Mouse (Mus musculus): ENCODE results near the gene Alg3. TPM values are rescaled to one million over a fixed set of nuclear protein-coding genes. Genes with fewer than 3 reads are reported as not detected.
A peak's percentile ranks its signal among the peaks of the same experiment; 100 is the strongest.

Alg3 gene
- polyA plus RNA-seq, 1 experiment from 2014 or later = 46.9 TPM

GRCm38 (mm10) chr16:20620399-20620735 is 8.8 kb upstream of the Alg3 start:
- Histone ChIP-seq H3K4me3 (ENCODE audit: low read depth, low read length) (peak overlapping the region; percentile 76), H3K27ac (ENCODE audit: low read depth, low read length) (peak overlapping the region; percentile 87; the same call in 1 of the 2 replicates), H3K9ac (ENCODE audit: low read length) (peak overlapping the region; percentile 91), H3K9me3 (ENCODE audit: control insufficient read depth, low read length) (no peaks in the 10 kb centered on the region), H3K4me2 (ENCODE audit: low read depth, low read length, severe bottlenecking) (peak overlapping the region; percentile 94), H3K36me3 (ENCODE audit: control insufficient read depth, insufficient read depth, low read length) (no peaks in the 10 kb centered on the region), H3K27me3 (ENCODE audit: control insufficient read depth, insufficient read depth, low read length) (peaks cover 6% of the 10 kb centered on the region; the same call in 1 of the 2 replicates), H3K4me1 (replicated peaks; ENCODE audit: control insufficient read depth, insufficient read depth, low read length) (peaks cover 7% of the 10 kb centered on the region)
- DNase-seq (ENCODE audit: low spot score) (no peak), ATAC-seq (replicated peaks; ENCODE audit: low FRiP score) (0 out of 2 replicates have a peak, but pooled peaks have one; percentile 0)
- under 1% methylated on average over 9 of the region's 9 CpGs for WGBS

- WGBS = 2% methylated on average over 63 of the region's 83 CpGs
- Histone ChIP-seq H3K27me3 (ENCODE audit: control insufficient read depth, insufficient read depth, low read length) (peaks cover 6% of the 10 kb centered on the region; the same call in 1 of the 2 replicates), H3K4me1 (replicated peaks; ENCODE audit: control insufficient read depth, insufficient read depth, low read length) (peaks cover 7% of the 10 kb centered on the region)
These were observed 8.2 kb upstream of the Alg3 start for GRCm38 (mm10) chr16:20619541-20620398.

GRCm38 (mm10) chr16:20610501-20611356 is 806 bp downstream of the Alg3 start:
- Histone ChIP-seq H3K4me2 (ENCODE audit: low read depth, low read length, severe bottlenecking) (peak overlapping the region; percentile 67), H3K4me3 (ENCODE audit: low read depth, low read length) (peak overlapping the region; percentile 76), H3K27me3 (ENCODE audit: control insufficient read depth, insufficient read depth, low read length) (no peaks in the 10 kb centered on the region), H3K9ac (ENCODE audit: low read length) (peak overlapping the region; percentile 97), H3K36me3 (ENCODE audit: control insufficient read depth, insufficient read depth, low read length) (peaks cover 6% of the 10 kb centered on the region; the same call in 1 of the 2 replicates), H3K9me3 (ENCODE audit: control insufficient read depth, low read length) (no peaks in the 10 kb centered on the region), H3K4me1 (replicated peaks; ENCODE audit: control insufficient read depth, insufficient read depth, low read length) (peaks cover 4% of the 10 kb centered on the region; the same call in 1 of the 2 replicates), H3K27ac (ENCODE audit: low read depth, low read length) (peak overlapping the region; percentile 78)
- under 1% methylated on average over 28 of the region's 28 CpGs for WGBS
- ATAC-seq (replicated peaks; ENCODE audit: low FRiP score) (peak; percentile 50), DNase-seq (ENCODE audit: low spot score) (peak; percentile 89)

More at GRCm38 (mm10) chr16:20619541-20620398, 8.2 kb upstream of the Alg3 start:
- H3K36me3 ChIP-seq (ENCODE audit: control insufficient read depth, insufficient read depth, low read length) = no peaks in the 10 kb centered on the region
- H3K4me3 ChIP-seq (ENCODE audit: low read depth, low read length) = peak overlapping the region; percentile 76
- peak overlapping the region; percentile 91 for H3K9ac ChIP-seq (ENCODE audit: low read length)
- no peak overlapping the region for H3K27ac ChIP-seq (ENCODE audit: low read depth, low read length)
- no peaks in the 10 kb centered on the region for H3K9me3 ChIP-seq (ENCODE audit: control insufficient read depth, low read length)
- DNase-seq (ENCODE audit: low spot score) (peak; percentile 78), ATAC-seq (replicated peaks; ENCODE audit: low FRiP score) (peak; percentile 18)
- H3K4me2 ChIP-seq (ENCODE audit: low read depth, low read length, severe bottlenecking) = peak overlapping the region; percentile 94

- DNase-seq (ENCODE audit: low spot score) (no peak), ATAC-seq (replicated peaks; ENCODE audit: low FRiP score) (no peak)
- H3K9ac ChIP-seq (ENCODE audit: low read length) = no peak overlapping the region
- 81% methylated on average over 9 of the region's 9 CpGs for WGBS
- H3K4me1 ChIP-seq (replicated peaks; ENCODE audit: control insufficient read depth, insufficient read depth, low read length) = peaks cover 2% of the 10 kb centered on the region; the same call in 1 of the 2 replicates
- H3K4me3 ChIP-seq (ENCODE audit: low read depth, low read length) = no peak overlapping the region
- H3K9me3 ChIP-seq (ENCODE audit: control insufficient read depth, low read length) = no peaks in the 10 kb centered on the region
- no peak overlapping the region for H3K4me2 ChIP-seq (ENCODE audit: low read depth, low read length, severe bottlenecking)
- H3K27ac ChIP-seq (ENCODE audit: low read depth, low read length) = no peak overlapping the region
- H3K27me3 ChIP-seq (ENCODE audit: control insufficient read depth, insufficient read depth, low read length) = no peaks in the 10 kb centered on the region
- H3K36me3 ChIP-seq (ENCODE audit: control insufficient read depth, insufficient read depth, low read length) = peaks cover 11% of the 10 kb centered on the region; the same call in 1 of the 2 replicates
These were observed 6.8 kb downstream of the Alg3 start for GRCm38 (mm10) chr16:20604705-20605104.

GRCm38 (mm10) chr16:20600511-20600910 is 11.0 kb downstream of the Alg3 start:
- Histone ChIP-seq H3K27ac (ENCODE audit: low read depth, low read length) (no peak overlapping the region), H3K4me1 (replicated peaks; ENCODE audit: control insufficient read depth, insufficient read depth, low read length) (no peaks in the 10 kb centered on the region), H3K9me3 (ENCODE audit: control insufficient read depth, low read length) (no peaks in the 10 kb centered on the region), H3K27me3 (ENCODE audit: control insufficient read depth, insufficient read depth, low read length) (no peaks in the 10 kb centered on the region), H3K36me3 (ENCODE audit: control insufficient read depth, insufficient read depth, low read length) (peaks cover 2% of the 10 kb centered on the region; the same call in 1 of the 2 replicates), H3K4me3 (ENCODE audit: low read depth, low read length) (no peak overlapping the region), H3K4me2 (ENCODE audit: low read depth, low read length, severe bottlenecking) (no peak overlapping the region), H3K9ac (ENCODE audit: low read length) (no peak overlapping the region)
- ATAC-seq (replicated peaks; ENCODE audit: low FRiP score) (no peak), DNase-seq (ENCODE audit: low spot score) (no peak)
- WGBS = 81% methylated on average over 5 of the region's 5 CpGs

- Histone ChIP-seq H3K27me3 (ENCODE audit: control insufficient read depth, insufficient read depth, low read length) (peaks cover 8% of the 10 kb centered on the region), H3K4me1 (replicated peaks; ENCODE audit: control insufficient read depth, insufficient read depth, low read length) (no peaks in the 10 kb centered on the region), H3K4me3 (ENCODE audit: low read depth, low read length) (no peak overlapping the region), H3K9me3 (ENCODE audit: control insufficient read depth, low read length) (no peaks in the 10 kb centered on the region), H3K9ac (ENCODE audit: low read length) (no peak overlapping the region), H3K36me3 (ENCODE audit: control insufficient read depth, insufficient read depth, low read length) (no peaks in the 10 kb centered on the region), H3K4me2 (ENCODE audit: low read depth, low read length, severe bottlenecking) (no peak overlapping the region), H3K27ac (ENCODE audit: low read depth, low read length) (no peak overlapping the region)
- WGBS = 75% methylated on average over 7 of the region's 7 CpGs
- ATAC-seq (replicated peaks; ENCODE audit: low FRiP score) (no peak), DNase-seq (ENCODE audit: low spot score) (no peak)
These were observed 14.7 kb downstream of the Alg3 start for GRCm38 (mm10) chr16:20596687-20597441.

GRCm38 (mm10) chr16:20595737-20596136 is 15.8 kb downstream of the Alg3 start:
- no peak overlapping the region for H3K4me3 ChIP-seq (ENCODE audit: low read depth, low read length)
- H3K4me2 ChIP-seq (ENCODE audit: low read depth, low read length, severe bottlenecking) = no peak overlapping the region
- DNase-seq (ENCODE audit: low spot score) (no peak), ATAC-seq (replicated peaks; ENCODE audit: low FRiP score) (no peak)
- WGBS = 80% methylated on average over 4 of the region's 4 CpGs
- peaks cover 4% of the 10 kb centered on the region; the same call in 1 of the 2 replicates for H3K4me1 ChIP-seq (replicated peaks; ENCODE audit: control insufficient read depth, insufficient read depth, low read length)
- H3K36me3 ChIP-seq (ENCODE audit: control insufficient read depth, insufficient read depth, low read length) = no peaks in the 10 kb centered on the region
- H3K27ac ChIP-seq (ENCODE audit: low read depth, low read length) = no peak overlapping the region
- H3K9me3 ChIP-seq (ENCODE audit: control insufficient read depth, low read length) = no peaks in the 10 kb centered on the region
- no peak overlapping the region for H3K9ac ChIP-seq (ENCODE audit: low read length)
- peaks cover 20% of the 10 kb centered on the region for H3K27me3 ChIP-seq (ENCODE audit: control insufficient read depth, insufficient read depth, low read length)
